Mouse (Mus musculus): Measurements from ENCODE around the gene Cyp2w1.

DNA sequence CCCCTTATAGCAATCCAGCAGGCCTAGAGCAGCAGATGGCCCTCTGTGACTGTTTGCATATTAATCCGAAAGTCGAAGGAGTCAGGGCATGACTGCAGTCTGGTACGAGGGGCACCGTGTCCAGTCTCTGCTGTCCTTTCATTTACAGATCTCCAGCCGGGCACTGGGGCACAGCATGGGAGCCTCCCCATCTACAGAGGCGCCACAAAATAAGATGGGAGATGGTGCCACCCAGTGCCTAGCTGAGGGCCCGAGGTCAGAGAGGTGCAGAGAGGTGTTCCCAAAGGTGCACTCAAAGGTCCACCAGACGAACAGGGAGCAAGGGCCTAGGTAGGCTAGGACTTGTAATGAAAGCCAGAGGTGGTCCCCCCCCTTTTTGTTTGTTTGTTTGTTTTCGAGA, 30.8 kb downstream of the Cyp2w1 start:
- TF ChIP-seq TAL1 (IDR thresholded peaks at IDR 0.05; ENCODE audit: low read length) = no peak
- TF ChIP-seq GATA1 (IDR thresholded peaks at IDR 0.05; ENCODE audit: low read length) = no peak

Data from erythroblast, embryonic 14.5 days (primary cell).